Mouse (Mus musculus) left cerebral cortex, adult 2 months (tissue): ENCODE results near the gene Eef1a1. TPM values are rescaled to one million over a fixed set of nuclear protein-coding genes. Genes with fewer than 3 reads are reported as not detected.
"Not testable (repeated sequence)": the region's sequence is repeated elsewhere in the genome, so short reads cannot be mapped to it uniquely, and the experiment has no call there.

ENCODE experiments used
- DNase-seq, 2 experiments: peaks; one replicate each; pipeline ENCODE4 v3.0.0; 2021 to 2022; ENCODE audit warnings: low spot score in 2 of 2, mixed read lengths in 1 of 2; ENCODE audit errors: extremely low spot score in 1 of 2
- H3K27ac ChIP-seq: fragments of 200-600 bp; 2 replicates; pipeline ENCODE4 v1.8.1; 2022
- H3K4me3 ChIP-seq: fragments of 200-600 bp; 2 replicates; pipeline ENCODE4 v1.8.1; 2022
- CTCF ChIP-seq: fragments of 200-600 bp; IDR thresholded peaks from 2 replicates; pipeline ENCODE4 v1.8.1; 2022; ENCODE audit warnings: antibody characterized with exemption, mild to moderate bottlenecking, moderate library complexity
- intact Hi-C: fragments of 180-260 bp; cut with DNase I; formaldehyde crosslinking; loops from one replicate; pipeline ENCODE4 v1.15.1; 2025
- total RNA-seq, 2 experiments: library from RNA; stranded (reverse); gene quantifications; 2 replicates each; pipeline ENCODE4 v1.2.3; 2021

Eef1a1 gene
- total RNA-seq, 2 experiments from 2014 or later: 2,077 to 2,174 TPM

DNA sequence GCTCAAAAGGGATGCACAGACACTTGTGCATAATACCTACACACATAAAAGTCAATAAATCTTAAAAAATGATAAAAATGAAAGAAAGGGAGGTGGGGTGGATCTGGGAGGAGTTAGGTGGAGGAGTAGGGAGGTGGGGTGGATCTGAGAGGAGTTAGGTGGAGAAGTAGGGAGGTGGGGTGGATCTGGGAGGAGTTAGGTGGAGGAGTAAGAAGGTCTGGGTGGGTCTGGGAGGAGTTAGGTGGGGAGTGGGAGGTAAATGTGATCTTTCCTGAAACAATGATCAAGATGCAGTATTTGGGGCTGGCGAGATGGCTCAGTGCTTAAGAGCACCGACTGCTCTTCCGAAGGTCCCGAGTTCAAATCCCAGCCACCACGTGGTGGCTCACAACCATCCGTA is 16.3 kb upstream of the Eef1a1 start:
- no peak for DNase-seq
- TF ChIP-seq CTCF: no peak
- Histone ChIP-seq H3K4me3 (no peak overlapping the region), H3K27ac (no peak overlapping the region)
- intact Hi-C loops: no loop called here

DNA sequence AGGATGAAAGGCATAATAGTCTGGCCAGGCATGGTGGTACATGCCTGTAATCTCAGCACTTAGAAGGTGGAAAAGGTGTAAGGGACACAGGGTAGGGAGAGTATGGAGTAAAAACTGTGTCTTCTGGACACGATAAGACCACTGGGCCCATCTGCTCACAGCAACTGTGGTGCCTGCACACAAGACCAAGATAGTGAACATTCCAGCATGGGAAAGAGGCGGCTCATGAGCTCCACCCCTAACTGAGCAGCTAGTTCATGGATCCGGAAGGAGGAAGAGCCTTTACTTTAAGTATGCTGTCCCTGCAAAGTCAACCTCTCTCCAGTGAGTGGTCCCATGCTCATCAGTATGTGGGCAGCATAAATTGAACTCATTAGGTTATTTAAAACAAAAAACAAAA is 15.7 kb upstream of the Eef1a1 start:
- no peak for DNase-seq
- TF ChIP-seq CTCF: no peak
- Histone ChIP-seq H3K27ac (no peak overlapping the region), H3K4me3 (no peak overlapping the region)
- intact Hi-C loops: no loop called here

DNA sequence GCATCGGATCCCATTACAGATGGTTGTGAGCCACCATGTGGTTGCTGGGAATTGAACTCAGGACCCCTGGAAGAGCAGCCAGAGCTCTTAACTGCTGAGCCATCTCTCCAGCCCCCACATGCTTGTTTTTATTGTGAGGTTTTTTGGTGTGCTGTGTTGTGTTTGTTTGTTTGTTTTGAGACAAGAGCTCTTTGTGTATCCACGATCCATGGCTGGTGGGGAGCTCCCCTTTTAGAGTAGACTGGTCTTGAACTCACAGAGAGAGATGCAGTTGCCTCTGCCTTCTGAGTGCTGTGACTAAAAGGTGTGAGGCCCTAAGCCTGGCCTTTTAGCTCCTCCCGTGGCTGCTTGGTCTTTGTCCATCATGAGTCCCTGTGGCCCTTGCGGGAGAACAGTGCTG is 15.2 kb upstream of the Eef1a1 start:
- intact Hi-C loops: no loop called here
- TF ChIP-seq CTCF: no peak
- no peak for DNase-seq
- no peak overlapping the region for H3K4me3 ChIP-seq
- no peak overlapping the region for H3K27ac ChIP-seq

DNA sequence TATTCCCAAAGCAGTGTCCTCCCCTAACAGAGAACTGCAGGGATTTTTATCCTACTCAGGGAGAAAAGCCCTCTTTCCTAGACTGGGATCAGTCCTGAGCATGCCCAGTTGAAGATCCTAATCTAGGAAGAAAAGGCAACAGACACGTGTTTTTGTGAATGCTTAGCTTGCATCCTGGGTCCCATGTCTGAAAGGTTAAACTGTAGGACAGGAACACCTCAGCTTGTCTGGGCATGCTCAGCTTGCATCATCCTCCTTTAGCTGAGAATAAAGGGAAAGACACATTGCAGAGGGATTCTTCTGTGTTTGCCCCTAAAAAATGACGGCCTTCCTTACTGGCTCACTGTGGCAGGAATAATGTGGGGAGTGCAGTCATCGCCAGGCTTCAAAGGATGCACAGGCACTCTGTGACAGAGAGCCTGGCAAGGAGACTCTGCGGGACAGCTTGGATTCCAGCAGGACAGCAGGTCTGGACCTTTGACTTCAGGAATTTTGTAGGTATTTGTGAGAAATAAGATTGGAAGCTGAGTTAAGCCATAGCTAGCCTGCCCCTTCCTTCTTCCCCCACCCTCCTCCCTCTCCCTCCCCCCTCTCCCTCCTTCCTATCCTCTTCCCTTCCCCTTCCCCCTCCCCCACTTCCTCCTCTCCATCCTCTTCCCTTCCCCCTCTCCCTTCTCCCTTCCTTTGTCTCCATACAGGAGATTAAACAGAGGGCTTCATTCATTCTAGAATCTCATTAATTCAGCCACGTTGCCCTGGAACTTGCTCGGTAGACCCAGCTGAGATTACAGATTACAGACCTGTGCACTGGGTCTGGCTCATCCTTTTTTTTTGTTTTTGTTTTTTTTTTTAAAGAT is 14.5 kb upstream of the Eef1a1 start:
- no peak for TF ChIP-seq CTCF
- H3K27ac ChIP-seq: peak overlapping the region; percentile 63; the same call in 1 of the 2 replicates
- no peak for DNase-seq
- intact Hi-C loops: no loop called here
- no peak overlapping the region for H3K4me3 ChIP-seq

DNA sequence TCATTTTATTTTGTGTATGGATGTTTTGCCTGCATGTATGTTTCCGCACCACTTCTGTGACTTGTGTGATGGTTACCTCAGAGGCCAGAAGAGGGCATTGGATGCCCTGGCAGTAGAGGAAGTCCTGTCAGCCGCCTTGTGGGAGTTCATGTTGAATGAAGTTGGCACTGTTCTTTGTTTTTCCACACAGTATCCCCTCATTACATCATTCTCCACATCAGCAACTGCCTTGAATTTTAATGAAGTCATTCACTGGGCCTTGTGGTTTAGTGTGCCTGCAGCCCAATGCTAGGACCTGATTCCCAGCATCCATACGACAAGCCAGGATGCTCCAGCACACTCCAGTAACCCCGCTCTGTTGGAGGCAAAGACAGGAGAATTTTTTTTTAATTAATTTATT is 12.3 kb upstream of the Eef1a1 start:
- no peak; the same call in none of the 2 replicates for TF ChIP-seq CTCF
- H3K4me3 ChIP-seq: no peak overlapping the region
- intact Hi-C loops: no loop called here
- H3K27ac ChIP-seq: no peak overlapping the region
- DNase-seq: no peak

DNA sequence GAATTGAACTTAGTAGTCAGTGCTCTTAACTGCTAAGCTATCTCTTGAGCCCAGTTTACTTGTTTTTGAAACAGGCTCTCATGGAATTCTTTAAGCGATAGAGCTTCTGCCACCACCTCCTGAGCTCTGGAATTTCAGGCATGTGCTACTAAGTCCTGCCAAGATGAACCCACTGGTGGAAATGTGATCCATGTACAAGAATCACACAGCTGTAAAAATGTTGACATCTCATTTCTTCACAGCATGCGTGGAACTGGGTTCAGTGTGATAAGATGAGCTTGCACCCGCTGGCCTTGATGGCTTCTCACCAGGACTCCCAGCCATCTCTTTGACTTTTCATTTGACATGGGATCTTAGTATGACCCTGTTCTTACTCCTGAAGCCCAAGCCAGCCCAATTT is 11.4 kb upstream of the Eef1a1 start:
- no peak for TF ChIP-seq CTCF
- intact Hi-C loops: no loop called here
- Histone ChIP-seq H3K4me3 (no peak overlapping the region), H3K27ac (no peak overlapping the region)
- DNase-seq: no peak

DNA sequence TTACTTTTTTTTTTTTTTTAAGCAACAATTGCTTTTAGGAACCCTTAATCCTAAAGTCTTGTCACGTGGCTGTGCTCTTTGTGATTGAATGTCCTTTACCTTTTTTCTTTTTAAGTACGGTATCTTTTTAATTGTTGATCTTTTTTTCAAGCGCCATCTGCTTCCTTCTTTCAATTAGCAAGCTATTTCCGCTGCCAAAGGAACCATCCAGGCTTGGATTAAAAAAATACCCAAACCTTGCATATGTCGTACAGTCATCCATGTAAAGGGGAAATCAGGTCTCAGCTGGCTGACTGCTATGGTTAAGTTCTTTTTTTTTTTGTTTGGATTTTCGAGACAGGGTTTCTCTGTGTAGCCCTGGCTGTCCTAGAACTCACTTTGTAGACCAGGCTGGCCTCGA is 4.2 kb upstream of the Eef1a1 start:
- Histone ChIP-seq H3K27ac (no peak overlapping the region), H3K4me3 (no peak overlapping the region)
- DNase-seq: no peak
- intact Hi-C loops: no loop called here
- no peak for TF ChIP-seq CTCF

DNA sequence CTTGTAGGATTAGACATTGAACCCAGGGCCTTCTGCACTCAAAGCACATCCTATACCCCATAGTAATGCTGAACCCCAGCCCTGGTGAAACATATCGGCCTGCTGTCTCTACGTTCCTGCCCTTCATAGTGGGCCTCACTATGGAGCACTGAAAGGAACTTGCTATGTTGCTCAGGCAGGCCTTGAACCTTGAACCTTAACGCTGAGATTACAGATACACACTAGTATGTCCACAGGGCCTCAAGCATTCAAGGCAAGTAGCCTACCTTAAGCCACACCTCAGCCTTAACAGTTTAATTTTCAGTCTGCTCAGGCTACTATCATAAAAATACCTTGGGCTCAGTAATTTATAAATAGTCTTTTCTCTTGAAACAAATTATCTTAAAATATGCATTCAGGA is 3.3 kb upstream of the Eef1a1 start:
- intact Hi-C loops: no loop called here
- TF ChIP-seq CTCF: no peak
- no peak overlapping the region for H3K27ac ChIP-seq
- DNase-seq: no peak
- no peak overlapping the region for H3K4me3 ChIP-seq

DNA sequence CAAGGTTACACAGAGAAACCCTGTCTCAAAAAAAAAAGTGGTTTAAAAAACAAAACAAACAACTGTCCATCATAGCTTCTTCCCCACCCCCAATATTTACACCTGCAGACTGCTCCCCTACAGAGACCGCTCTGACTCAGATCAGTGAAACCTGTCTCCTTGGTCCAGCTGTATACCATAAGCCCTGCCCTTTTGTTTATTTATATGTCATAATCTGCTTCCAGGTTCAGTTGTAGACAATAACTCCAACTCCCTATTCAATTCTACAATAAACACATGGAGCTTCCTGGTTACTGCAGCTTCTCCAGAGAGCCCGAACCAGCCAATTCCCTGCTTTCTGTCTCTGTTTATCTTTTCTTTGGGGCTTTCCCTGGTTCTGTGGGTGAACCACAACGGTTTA is 2.2 kb upstream of the Eef1a1 start:
- intact Hi-C loops: no loop called here
- no peak for TF ChIP-seq CTCF
- Histone ChIP-seq H3K27ac (no peak overlapping the region), H3K4me3 (no peak overlapping the region)
- no peak for DNase-seq

DNA sequence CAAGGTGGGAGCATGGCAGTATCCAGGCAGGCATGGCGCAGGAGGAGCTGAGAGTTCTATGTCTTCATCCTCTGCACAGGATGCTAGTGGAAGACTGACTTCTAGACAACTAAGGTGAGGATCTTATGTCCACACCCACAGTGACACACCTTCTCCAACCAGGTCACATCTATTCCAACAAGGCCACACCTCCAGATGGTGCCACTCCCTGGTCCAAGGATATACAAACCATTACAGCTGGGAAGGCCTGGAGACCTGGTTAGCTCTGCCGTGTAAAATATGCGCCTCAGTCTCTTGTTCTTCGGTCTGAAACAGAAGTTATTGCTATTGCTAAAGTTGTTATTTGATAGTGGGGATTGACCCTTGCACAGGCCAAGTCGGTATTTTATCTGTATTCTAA is 930 bp downstream of the Eef1a1 start:
- intact Hi-C loops, H3K27ac ChIP-seq, H3K4me3 ChIP-seq, DNase-seq: not testable (repeated sequence)

DNA sequence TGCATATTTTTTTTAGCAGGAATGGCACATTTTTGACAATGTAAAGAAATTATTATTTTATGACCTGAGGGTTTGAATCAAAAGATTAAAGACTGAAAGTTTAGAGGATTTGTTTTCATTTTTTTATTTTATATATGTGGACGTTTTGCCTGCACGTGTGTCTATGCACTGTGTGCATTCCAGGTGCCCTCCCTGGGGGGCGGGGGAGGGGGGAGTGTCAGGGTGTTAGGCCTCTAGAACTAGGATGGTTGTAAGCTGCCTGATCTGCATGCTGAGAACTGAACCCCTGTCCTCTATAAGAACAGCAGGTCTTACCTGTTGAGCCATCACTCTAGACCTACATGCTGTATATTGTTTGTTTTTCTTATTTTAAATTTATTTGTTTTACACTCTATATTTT is 4.3 kb downstream of the Eef1a1 start:
- no peak for TF ChIP-seq CTCF
- Histone ChIP-seq H3K27ac (no peak overlapping the region), H3K4me3 (no peak overlapping the region)
- no peak for DNase-seq
- intact Hi-C loops: no loop called here

DNA sequence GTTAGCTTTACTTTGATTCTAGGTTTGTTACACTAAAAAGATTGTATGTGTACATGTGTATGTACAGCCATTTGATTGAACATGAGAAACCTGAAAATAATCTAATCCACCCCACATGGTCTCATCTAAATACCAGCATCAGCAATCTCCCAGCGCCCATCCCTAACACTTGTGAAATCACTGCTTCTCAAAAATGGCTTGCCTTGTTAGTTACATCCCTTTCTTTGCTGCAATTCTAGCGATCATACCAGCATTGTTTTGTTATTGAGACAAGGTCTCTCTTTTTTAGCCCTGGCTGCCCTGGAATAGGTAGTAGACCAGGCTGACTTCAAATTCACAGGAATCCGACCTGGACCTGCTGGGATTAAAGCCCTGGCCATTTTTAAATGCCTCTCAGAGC is 6.6 kb downstream of the Eef1a1 start:
- intact Hi-C loops: no loop called here
- TF ChIP-seq CTCF: no peak
- peak overlapping the region; percentile 92 for H3K27ac ChIP-seq
- DNase-seq: no peak
- peak overlapping the region; percentile 63 for H3K4me3 ChIP-seq
